Mouse (Mus musculus) liver, embryonic 14.5 days (tissue): ENCODE measurements at regions not wholly inside any gene's neighbourhood (a gene's known extent, or its start where the extent isn't known, plus 50 kb on each side); places are given as distances from the start of the nearest gene placed in this dataset.
A peak's percentile ranks its signal among the peaks of the same experiment; 100 is the strongest.

ENCODE experiments used
- ATAC-seq: fragments of 200-750 bp; cut with Nextera tagmentation; 2 replicates; pipeline ENCODE4 v1.8.0; 2017; ENCODE audit warnings: moderate number of reproducible peaks, mild to moderate bottlenecking, moderate library complexity; ENCODE audit not compliant: insufficient read depth
- DNase-seq, 3 experiments: peaks; one replicate each; pipeline ENCODE4 v3.0.0-alpha.2; 2012 to 2013; ENCODE audit warnings: low read depth in 3 of 3, low spot score in 3 of 3
- H3K27ac ChIP-seq: fragments of 300-500 bp; sonication (generic); 2 replicates; pipeline ENCODE4 v1.5.1; 2014; ENCODE audit warnings: moderate library complexity, mild to moderate bottlenecking, control low read depth, inconsistent platforms
- H3K27me3 ChIP-seq: fragments of 300-500 bp; sonication (generic); 2 replicates; pipeline ENCODE4 v1.6.1; 2014; ENCODE audit warnings: mild to moderate bottlenecking, low read length, moderate library complexity; ENCODE audit not compliant: control insufficient read depth, insufficient read depth
- H3K36me3 ChIP-seq: fragments of 300-500 bp; sonication (generic); replicated peaks from 2 replicates; pipeline ENCODE4 v1.6.1; 2014; ENCODE audit warnings: low read depth; ENCODE audit not compliant: control insufficient read depth, insufficient read depth
- H3K4me1 ChIP-seq, 2 experiments: fragments of 200-500 bp in 1 of 2; fragments of 300-500 bp in 1 of 2; sonication (generic) in 1 of 2; replicated peaks; 2 replicates each; pipeline ENCODE4 v1.6.1; 2012 to 2014; ENCODE audit warnings: antibody characterized with exemption in 1 of 2, inconsistent platforms in 1 of 2, low read length in 1 of 2; ENCODE audit not compliant: control insufficient read depth in 2 of 2, insufficient read depth in 2 of 2
- H3K4me2 ChIP-seq: fragments of 300-500 bp; sonication (generic); 2 replicates; pipeline ENCODE4 v1.6.1; 2014; ENCODE audit warnings: low read depth, mild to moderate bottlenecking, control low read depth, moderate library complexity
- H3K4me3 ChIP-seq, 2 experiments: fragments of 200-500 bp in 1 of 2; fragments of 300-500 bp in 1 of 2; sonication (generic) in 1 of 2; 2 replicates each; pipeline ENCODE4 v1.5.1; 2012 to 2014; ENCODE audit warnings: low read depth in 2 of 2, low read length in 2 of 2, mild to moderate bottlenecking in 2 of 2, control low read depth in 1 of 2, inconsistent platforms in 1 of 2, moderate library complexity in 1 of 2; ENCODE audit not compliant: insufficient read depth in 1 of 2
- H3K9ac ChIP-seq: fragments of 300-500 bp; sonication (generic); replicated peaks from 2 replicates; pipeline ENCODE4 v1.6.1; 2014; ENCODE audit warnings: mild to moderate bottlenecking, control low read depth, moderate library complexity
- H3K9me3 ChIP-seq: fragments of 300-500 bp; sonication (generic); 2 replicates; pipeline ENCODE4 v1.6.1; 2016; ENCODE audit warnings: low read length, mixed read lengths; ENCODE audit not compliant: control insufficient read depth
- CTCF ChIP-seq: IDR thresholded peaks from 2 replicates; pipeline ENCODE4 v1.5.1; 2016; ENCODE audit warnings: antibody characterized with exemption, low read depth, control low read depth
- EP300 ChIP-seq: IDR thresholded peaks from 2 replicates; pipeline ENCODE4 v1.6.1; 2016; ENCODE audit warnings: antibody characterized with exemption, low read depth
- WGBS: fragments of 180-500 bp; shearing (Covaris S2); extraction: QIAGEN DNeasy Blood & Tissue Kit; methylation state at CpG from one replicate; pipeline ENCODE4 v1.1.7; 2014; ENCODE audit not compliant: insufficient replicate concordance; 5-methylcytosine and 5-hydroxymethylcytosine counted together

DNA sequence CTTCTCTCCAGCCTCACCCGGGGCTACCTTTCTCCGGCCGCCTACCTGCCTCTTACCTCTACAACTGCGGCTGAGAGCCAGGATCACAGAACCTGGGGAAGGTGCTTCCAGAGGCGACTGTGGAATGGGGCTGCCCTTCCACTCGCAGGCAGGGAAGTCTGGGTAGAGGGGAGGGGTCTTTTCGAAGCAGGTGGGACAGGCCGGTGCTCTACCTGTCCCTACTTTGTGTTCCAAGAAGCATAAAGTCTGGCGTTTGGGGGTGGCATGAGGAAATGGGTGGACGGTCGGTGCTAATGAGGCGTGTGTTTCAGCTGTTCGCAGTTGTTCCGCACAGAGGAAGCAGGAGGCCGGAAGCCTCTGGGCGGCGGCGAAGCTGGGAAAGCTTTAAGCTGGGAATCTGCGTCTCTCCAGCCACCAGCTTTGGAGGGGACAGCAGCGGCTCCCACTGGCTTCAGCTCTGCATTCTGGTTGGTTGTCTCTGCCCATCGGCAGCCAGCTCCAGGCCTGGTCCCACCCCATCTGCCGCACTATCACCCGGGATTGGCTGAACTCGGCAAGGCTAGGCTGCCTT is 68.8 kb upstream of the Slc35c1 start:
- TF ChIP-seq CTCF: no peak
- TF ChIP-seq EP300: no peak
- Histone ChIP-seq H3K27me3 (no peaks in the 10 kb centered on the region; the same call in 1 of the 2 replicates), H3K27ac (no peak overlapping the region), H3K9ac (no peak overlapping the region), H3K36me3 (no peaks in the 10 kb centered on the region), H3K9me3 (no peaks in the 10 kb centered on the region), H3K4me3 (peak overlapping the region; percentile 5 to 29), H3K4me1 (no peaks in the 10 kb centered on the region; a peak in 1 of 4 replicates), H3K4me2 (peak overlapping the region; percentile 48)
- ATAC-seq: no peak
- peak; percentile 2 to 12 (median 4) for DNase-seq
- 9% methylated on average over 24 of the region's 24 CpGs for WGBS

DNA sequence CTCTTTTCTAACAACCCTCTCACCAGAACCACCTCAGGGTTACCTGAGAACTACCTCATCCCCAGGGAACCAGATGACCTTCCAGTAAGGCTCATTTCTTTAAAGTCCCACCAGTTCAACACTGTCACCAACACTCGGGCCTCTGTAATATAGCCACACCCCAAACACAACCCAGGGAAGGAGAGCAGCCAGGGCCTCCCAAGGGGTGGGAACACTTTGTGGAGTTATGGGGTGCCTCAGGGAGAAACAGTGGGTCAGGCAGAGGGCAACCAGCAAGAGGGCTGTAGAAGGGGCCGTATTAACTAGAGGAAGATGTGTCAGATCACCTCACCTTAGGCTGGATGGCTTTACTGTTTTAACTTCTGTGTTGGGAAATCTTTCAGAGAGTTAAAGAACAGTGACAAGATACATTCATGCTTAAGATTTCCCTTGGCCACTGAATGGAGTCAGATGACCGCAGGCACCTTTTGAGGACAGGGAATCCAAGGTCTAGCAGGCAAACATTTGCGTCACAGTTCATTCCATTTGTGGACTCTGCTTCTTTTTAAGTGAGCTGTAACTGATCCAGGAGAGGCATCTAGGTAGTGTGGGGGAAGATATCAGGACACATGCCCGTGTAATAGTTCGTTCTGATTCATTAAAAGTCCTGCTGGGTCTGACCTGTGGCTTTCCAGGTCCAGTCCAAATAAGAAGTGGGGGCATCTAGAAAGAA is 67.9 kb upstream of the Slc35c1 start:
- Histone ChIP-seq H3K27me3 (no peaks in the 10 kb centered on the region; the same call in 1 of the 2 replicates), H3K4me2 (no peak overlapping the region)
- WGBS: 66% methylated on average over 6 of the region's 6 CpGs

DNA sequence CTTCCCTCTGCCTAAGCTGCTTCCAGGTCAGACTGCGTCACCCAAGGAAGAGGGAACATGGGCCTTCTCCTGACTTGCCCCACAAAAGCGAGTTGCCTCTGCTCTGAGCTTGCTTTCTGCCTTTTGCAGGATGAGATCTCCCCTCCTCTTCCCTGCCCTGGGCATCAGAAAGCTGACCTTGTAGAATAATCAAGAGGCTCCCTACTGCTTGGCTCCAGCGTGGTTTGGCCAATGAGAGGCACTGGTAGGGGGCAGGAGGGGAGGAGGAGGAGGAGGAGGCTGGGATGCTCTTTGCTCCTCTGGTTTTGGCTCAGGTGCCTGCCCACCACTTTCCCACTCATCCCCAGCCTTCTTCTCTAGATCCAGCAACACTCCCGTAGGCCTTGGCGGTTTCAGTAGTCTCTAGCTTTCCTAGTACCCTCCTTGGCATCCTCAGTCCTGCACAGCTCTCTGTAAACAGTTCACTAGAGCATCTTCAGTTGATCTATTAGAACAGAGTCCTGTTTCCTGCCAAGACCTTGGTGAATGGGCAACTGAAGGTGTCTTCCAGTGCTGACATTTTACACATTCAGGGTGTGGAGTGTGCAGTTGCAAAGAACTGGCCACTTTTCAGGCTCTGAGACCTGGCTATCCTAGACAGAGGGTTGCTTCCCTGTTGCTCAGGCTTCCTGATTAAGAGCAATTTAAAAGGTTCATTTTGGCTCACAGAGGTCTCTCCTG is 66.5 kb upstream of the Slc35c1 start:
- WGBS: 57% methylated on average over 5 of the region's 5 CpGs
- Histone ChIP-seq H3K4me1 (no peaks in the 10 kb centered on the region; a peak in 1 of 4 replicates), H3K27ac (no peak overlapping the region), H3K9ac (no peak overlapping the region), H3K9me3 (no peaks in the 10 kb centered on the region), H3K4me2 (no peak overlapping the region), H3K27me3 (no peaks in the 10 kb centered on the region; the same call in 1 of the 2 replicates), H3K4me3 (no peak overlapping the region), H3K36me3 (no peaks in the 10 kb centered on the region)
- TF ChIP-seq CTCF: no peak
- no peak for TF ChIP-seq EP300
- ATAC-seq (no peak), DNase-seq (no peak)

More for the DNA sequence above, 67.9 kb upstream of the Slc35c1 start:
- H3K9ac ChIP-seq: no peak overlapping the region
- H3K27ac ChIP-seq: no peak overlapping the region
- H3K36me3 ChIP-seq: no peaks in the 10 kb centered on the region
- ATAC-seq (no peak), DNase-seq (no peak)
- no peaks in the 10 kb centered on the region; a peak in 1 of 4 replicates for H3K4me1 ChIP-seq
- no peaks in the 10 kb centered on the region for H3K9me3 ChIP-seq
- H3K4me3 ChIP-seq: no peak overlapping the region
- TF ChIP-seq CTCF (no peak), EP300 (no peak)

DNA sequence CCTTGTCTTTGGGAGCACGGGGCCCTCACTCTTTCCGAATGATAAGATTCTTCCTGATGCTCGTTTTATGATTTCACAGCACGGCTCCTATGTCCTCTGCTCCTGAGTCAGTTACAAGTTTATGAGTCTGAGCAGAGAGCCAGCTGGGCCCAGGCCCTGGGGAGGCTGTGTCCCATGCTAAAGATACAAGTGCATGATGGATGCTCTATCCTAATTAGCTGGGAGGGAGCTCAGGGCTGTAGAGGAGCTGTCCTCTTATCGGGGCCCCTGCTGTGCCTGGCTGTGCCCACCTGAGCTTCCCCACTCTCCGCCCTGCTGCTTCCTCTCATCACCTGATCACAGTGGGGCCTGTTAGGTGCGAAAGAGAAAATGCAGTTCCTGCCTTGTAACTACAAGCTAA is 65.3 kb upstream of the Slc35c1 start:
- H3K9ac ChIP-seq: no peak overlapping the region
- H3K4me1 ChIP-seq: no peaks in the 10 kb centered on the region; a peak in 1 of 4 replicates
- DNase-seq: no peak
- no peak overlapping the region for H3K4me3 ChIP-seq
- no peaks in the 10 kb centered on the region; the same call in 1 of the 2 replicates for H3K27me3 ChIP-seq
- TF ChIP-seq EP300 (no peak), CTCF (no peak)
- no peak overlapping the region for H3K4me2 ChIP-seq
- ATAC-seq: no peak
- no peaks in the 10 kb centered on the region for H3K36me3 ChIP-seq
- H3K9me3 ChIP-seq: no peaks in the 10 kb centered on the region
- WGBS: 42% methylated on average over 7 of the region's 7 CpGs
- H3K27ac ChIP-seq: no peak overlapping the region

DNA sequence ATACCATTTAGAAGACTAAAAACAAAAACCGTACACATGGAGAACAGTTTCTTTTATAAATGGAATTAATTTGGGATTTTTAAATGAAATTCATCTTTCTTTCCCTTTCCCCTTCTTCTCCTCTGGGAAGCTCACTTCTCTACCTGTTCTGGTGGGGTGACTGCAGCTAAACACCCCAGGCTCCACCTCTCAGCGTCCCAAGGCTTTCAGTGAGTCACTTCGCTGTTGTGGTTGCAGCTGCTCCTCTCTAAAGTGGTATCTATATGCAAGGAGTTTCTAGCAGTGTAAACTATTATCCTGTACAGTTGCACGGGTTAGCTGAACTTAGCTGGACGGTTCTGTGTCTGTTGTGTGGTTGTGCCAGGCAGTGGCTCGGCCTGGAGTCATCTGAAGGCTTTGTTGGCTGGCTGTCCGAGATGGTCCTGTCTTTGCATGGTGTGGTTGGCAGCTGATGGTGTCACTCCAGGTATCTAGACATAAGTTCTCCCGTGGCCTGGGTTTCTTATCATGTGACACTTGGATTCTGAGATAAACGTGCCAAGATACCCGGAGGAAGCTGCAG is 64.8 kb upstream of the Slc35c1 start:
- Histone ChIP-seq H3K4me2 (no peak overlapping the region), H3K4me3 (no peak overlapping the region), H3K9me3 (no peaks in the 10 kb centered on the region), H3K36me3 (no peaks in the 10 kb centered on the region), H3K4me1 (no peaks in the 10 kb centered on the region; a peak in 1 of 4 replicates), H3K27ac (no peak overlapping the region), H3K9ac (no peak overlapping the region), H3K27me3 (no peaks in the 10 kb centered on the region; the same call in 1 of the 2 replicates)
- WGBS: 44% methylated on average over 10 of the region's 10 CpGs
- TF ChIP-seq CTCF (no peak), EP300 (no peak)
- DNase-seq (no peak), ATAC-seq (no peak)
